Mouse (Mus musculus): ENCODE measurements at regions not wholly inside any gene's neighbourhood (a gene's known extent, or its start where the extent isn't known, plus 50 kb on each side); places are given as distances from the start of the nearest gene placed in this dataset.

GRCm38 (mm10) chr14:25031756-25032680, 427.0 kb upstream of the Zmiz1 start:
- 67% methylated on average over 12 of the region's 12 CpGs for WGBS
- H3K27me3 ChIP-seq (replicated peaks; ENCODE audit: control insufficient read depth, insufficient read depth, low read length) = no peaks in the 10 kb centered on the region
- no peaks in the 10 kb centered on the region for H3K9me3 ChIP-seq (ENCODE audit: control insufficient read depth, low read length)
- H3K36me3 ChIP-seq (ENCODE audit: control insufficient read depth, insufficient read depth, low read length) = no peaks in the 10 kb centered on the region
- no peak overlapping the region for H3K4me3 ChIP-seq (ENCODE audit: low read length)
- ATAC-seq = no peak
- no peak overlapping the region for H3K4me2 ChIP-seq (ENCODE audit: low read depth, low read length)
- no peak overlapping the region for H3K27ac ChIP-seq (ENCODE audit: low read length)
- H3K9ac ChIP-seq (ENCODE audit: low read depth, low read length) = no peak overlapping the region
- no peaks in the 10 kb centered on the region for H3K4me1 ChIP-seq (ENCODE audit: control insufficient read depth, insufficient read depth, low read length)

- Histone ChIP-seq H3K4me2 (ENCODE audit: low read depth, low read length) (no peak overlapping the region), H3K27ac (ENCODE audit: low read length) (no peak overlapping the region), H3K9me3 (ENCODE audit: control insufficient read depth, low read length) (no peaks in the 10 kb centered on the region), H3K36me3 (ENCODE audit: control insufficient read depth, insufficient read depth, low read length) (no peaks in the 10 kb centered on the region), H3K27me3 (replicated peaks; ENCODE audit: control insufficient read depth, insufficient read depth, low read length) (no peaks in the 10 kb centered on the region), H3K9ac (ENCODE audit: low read depth, low read length) (no peak overlapping the region), H3K4me1 (ENCODE audit: control insufficient read depth, insufficient read depth, low read length) (no peaks in the 10 kb centered on the region), H3K4me3 (ENCODE audit: low read length) (no peak overlapping the region)
- ATAC-seq = no peak
- 88% methylated on average over 2 of the region's 2 CpGs for WGBS
Measured at GRCm38 (mm10) chr14:25032899-25033298, 426.1 kb upstream of the Zmiz1 start.

GRCm38 (mm10) chr14:25042265-25042664, 416.7 kb upstream of the Zmiz1 start:
- WGBS = 20% methylated on average over 5 of the region's 5 CpGs
- H3K4me1 ChIP-seq (ENCODE audit: control insufficient read depth, insufficient read depth, low read length) = peaks cover 13% of the 10 kb centered on the region
- H3K27me3 ChIP-seq (replicated peaks; ENCODE audit: control insufficient read depth, insufficient read depth, low read length) = no peaks in the 10 kb centered on the region
- no peak overlapping the region for H3K4me2 ChIP-seq (ENCODE audit: low read depth, low read length)
- no peaks in the 10 kb centered on the region for H3K36me3 ChIP-seq (ENCODE audit: control insufficient read depth, insufficient read depth, low read length)
- ATAC-seq = peak; percentile 38
- H3K9ac ChIP-seq (ENCODE audit: low read depth, low read length) = no peak overlapping the region
- H3K9me3 ChIP-seq (ENCODE audit: control insufficient read depth, low read length) = no peaks in the 10 kb centered on the region
- no peak overlapping the region for H3K4me3 ChIP-seq (ENCODE audit: low read length)
- H3K27ac ChIP-seq (ENCODE audit: low read length) = peak overlapping the region; percentile 68

- no peak overlapping the region for H3K9ac ChIP-seq (ENCODE audit: low read depth, low read length)
- no peak overlapping the region for H3K4me2 ChIP-seq (ENCODE audit: low read depth, low read length)
- ATAC-seq = no peak
- peaks cover 13% of the 10 kb centered on the region for H3K4me1 ChIP-seq (ENCODE audit: control insufficient read depth, insufficient read depth, low read length)
- no peaks in the 10 kb centered on the region for H3K36me3 ChIP-seq (ENCODE audit: control insufficient read depth, insufficient read depth, low read length)
- no peak overlapping the region for H3K4me3 ChIP-seq (ENCODE audit: low read length)
- 93% methylated on average over 13 of the region's 13 CpGs for WGBS
- H3K9me3 ChIP-seq (ENCODE audit: control insufficient read depth, low read length) = no peaks in the 10 kb centered on the region
- H3K27ac ChIP-seq (ENCODE audit: low read length) = no peak overlapping the region
- no peaks in the 10 kb centered on the region for H3K27me3 ChIP-seq (replicated peaks; ENCODE audit: control insufficient read depth, insufficient read depth, low read length)
Measured at GRCm38 (mm10) chr14:25044106-25044505, 414.9 kb upstream of the Zmiz1 start.

- Histone ChIP-seq H3K27ac (ENCODE audit: low read length) (peak overlapping the region; percentile 53), H3K36me3 (ENCODE audit: control insufficient read depth, insufficient read depth, low read length) (no peaks in the 10 kb centered on the region), H3K4me3 (ENCODE audit: low read length) (no peak overlapping the region), H3K4me2 (ENCODE audit: low read depth, low read length) (no peak overlapping the region), H3K4me1 (ENCODE audit: control insufficient read depth, insufficient read depth, low read length) (peaks cover 13% of the 10 kb centered on the region), H3K27me3 (replicated peaks; ENCODE audit: control insufficient read depth, insufficient read depth, low read length) (no peaks in the 10 kb centered on the region), H3K9me3 (ENCODE audit: control insufficient read depth, low read length) (no peaks in the 10 kb centered on the region), H3K9ac (ENCODE audit: low read depth, low read length) (no peak overlapping the region)
- WGBS = 49% methylated on average over 7 of the region's 7 CpGs
- ATAC-seq = no peak
Measured at GRCm38 (mm10) chr14:25044867-25045266, 414.1 kb upstream of the Zmiz1 start.

- no peaks in the 10 kb centered on the region for H3K36me3 ChIP-seq (ENCODE audit: control insufficient read depth, insufficient read depth, low read length)
- peak overlapping the region; percentile 39; the same call in 1 of the 2 replicates for H3K27ac ChIP-seq (ENCODE audit: low read length)
- WGBS = 49% methylated on average over 12 of the region's 12 CpGs
- H3K27me3 ChIP-seq (replicated peaks; ENCODE audit: control insufficient read depth, insufficient read depth, low read length) = no peaks in the 10 kb centered on the region
- no peak overlapping the region for H3K4me2 ChIP-seq (ENCODE audit: low read depth, low read length)
- no peak overlapping the region for H3K9ac ChIP-seq (ENCODE audit: low read depth, low read length)
- 0 out of 2 replicates have a peak, but pooled peaks cover 3% of the 10 kb centered on the region for H3K4me1 ChIP-seq (ENCODE audit: control insufficient read depth, insufficient read depth, low read length)
- H3K4me3 ChIP-seq (ENCODE audit: low read length) = no peak overlapping the region
- no peak for ATAC-seq
- no peaks in the 10 kb centered on the region for H3K9me3 ChIP-seq (ENCODE audit: control insufficient read depth, low read length)
Measured at GRCm38 (mm10) chr14:25050674-25051251, 408.2 kb upstream of the Zmiz1 start.

GRCm38 (mm10) chr14:25052175-25052574, 406.8 kb upstream of the Zmiz1 start:
- Histone ChIP-seq H3K9ac (ENCODE audit: low read depth, low read length) (no peak overlapping the region; the same call in 1 of the 2 replicates), H3K9me3 (ENCODE audit: control insufficient read depth, low read length) (no peaks in the 10 kb centered on the region), H3K36me3 (ENCODE audit: control insufficient read depth, insufficient read depth, low read length) (no peaks in the 10 kb centered on the region), H3K27ac (ENCODE audit: low read length) (0 out of 2 replicates have a peak overlapping the region, but pooled peaks have one; percentile 2), H3K27me3 (replicated peaks; ENCODE audit: control insufficient read depth, insufficient read depth, low read length) (no peaks in the 10 kb centered on the region), H3K4me1 (ENCODE audit: control insufficient read depth, insufficient read depth, low read length) (0 out of 2 replicates have a peak, but pooled peaks cover 3% of the 10 kb centered on the region), H3K4me3 (ENCODE audit: low read length) (no peak overlapping the region), H3K4me2 (ENCODE audit: low read depth, low read length) (no peak overlapping the region)
- ATAC-seq = no peak
- 64% methylated on average over 9 of the region's 9 CpGs for WGBS

- Histone ChIP-seq H3K9ac (ENCODE audit: low read depth, low read length) (no peak overlapping the region), H3K4me3 (ENCODE audit: low read length) (no peak overlapping the region), H3K36me3 (ENCODE audit: control insufficient read depth, insufficient read depth, low read length) (no peaks in the 10 kb centered on the region), H3K4me1 (ENCODE audit: control insufficient read depth, insufficient read depth, low read length) (0 out of 2 replicates have a peak, but pooled peaks cover 3% of the 10 kb centered on the region), H3K4me2 (ENCODE audit: low read depth, low read length) (no peak overlapping the region), H3K9me3 (ENCODE audit: control insufficient read depth, low read length) (no peaks in the 10 kb centered on the region), H3K27me3 (replicated peaks; ENCODE audit: control insufficient read depth, insufficient read depth, low read length) (no peaks in the 10 kb centered on the region), H3K27ac (ENCODE audit: low read length) (no peak overlapping the region)
- no peak for ATAC-seq
- 80% methylated on average over 7 of the region's 7 CpGs for WGBS
Measured at GRCm38 (mm10) chr14:25059351-25059750, 399.6 kb upstream of the Zmiz1 start.

GRCm38 (mm10) chr14:25060285-25060684, 398.7 kb upstream of the Zmiz1 start:
- Histone ChIP-seq H3K4me1 (ENCODE audit: control insufficient read depth, insufficient read depth, low read length) (0 out of 2 replicates have a peak, but pooled peaks cover 3% of the 10 kb centered on the region), H3K4me2 (ENCODE audit: low read depth, low read length) (no peak overlapping the region), H3K27ac (ENCODE audit: low read length) (no peak overlapping the region), H3K27me3 (replicated peaks; ENCODE audit: control insufficient read depth, insufficient read depth, low read length) (no peaks in the 10 kb centered on the region), H3K9ac (ENCODE audit: low read depth, low read length) (no peak overlapping the region), H3K4me3 (ENCODE audit: low read length) (no peak overlapping the region), H3K36me3 (ENCODE audit: control insufficient read depth, insufficient read depth, low read length) (no peaks in the 10 kb centered on the region), H3K9me3 (ENCODE audit: control insufficient read depth, low read length) (no peaks in the 10 kb centered on the region)
- ATAC-seq = no peak
- 88% methylated on average over 7 of the region's 7 CpGs for WGBS

All from intestine, embryonic 16.5 days (tissue).